Mouse (Mus musculus) heart, embryonic 12.5 days (tissue): ENCODE measurements around the gene Prkaca. TPM values are rescaled to one million over a fixed set of nuclear protein-coding genes. Genes with fewer than 3 reads are reported as not detected.
A peak's percentile ranks its signal among the peaks of the same experiment; 100 is the strongest.

ENCODE experiments used
- ATAC-seq: fragments of 200-750 bp; cut with Nextera tagmentation; 2 replicates; pipeline ENCODE4 v1.8.0; 2017; ENCODE audit warnings: moderate TSS enrichment, moderate library complexity; ENCODE audit not compliant: insufficient number of reproducible peaks, low FRiP score
- H3K27ac ChIP-seq: fragments of 300-500 bp; sonication (generic); 2 replicates; pipeline ENCODE4 v1.5.1; 2016; ENCODE audit warnings: mild to moderate bottlenecking, moderate library complexity; ENCODE audit not compliant: poor library complexity, severe bottlenecking
- H3K27me3 ChIP-seq: fragments of 300-500 bp; sonication (generic); replicated peaks from 2 replicates; pipeline ENCODE4 v1.6.1; 2016; ENCODE audit warnings: mild to moderate bottlenecking, moderate library complexity
- H3K36me3 ChIP-seq: fragments of 300-500 bp; sonication (generic); 2 replicates; pipeline ENCODE4 v1.6.1; 2016; ENCODE audit warnings: mild to moderate bottlenecking, moderate library complexity
- H3K4me1 ChIP-seq: fragments of 300-500 bp; sonication (generic); replicated peaks from 2 replicates; pipeline ENCODE4 v1.6.1; 2016; ENCODE audit warnings: mild to moderate bottlenecking
- H3K4me2 ChIP-seq: fragments of 300-500 bp; sonication (generic); 2 replicates; pipeline ENCODE4 v1.6.1; 2016; ENCODE audit warnings: mild to moderate bottlenecking, moderate library complexity
- H3K4me3 ChIP-seq: fragments of 300-500 bp; sonication (generic); 2 replicates; pipeline ENCODE4 v1.5.1; 2016; ENCODE audit warnings: mild to moderate bottlenecking
- H3K9ac ChIP-seq: fragments of 300-500 bp; sonication (generic); 2 replicates; pipeline ENCODE4 v1.6.1; 2016; ENCODE audit warnings: mild to moderate bottlenecking, moderate library complexity
- H3K9me3 ChIP-seq: fragments of 300-500 bp; sonication (generic); replicated peaks from 2 replicates; pipeline ENCODE4 v1.6.1; 2016; ENCODE audit warnings: mild to moderate bottlenecking, moderate library complexity
- WGBS: fragments of 180-500 bp; shearing (Covaris S2); methylation state at CpG from one replicate; pipeline ENCODE4 v1.1.7; 2016; 5-methylcytosine and 5-hydroxymethylcytosine counted together
- polyA plus RNA-seq: library from polyadenylated mRNA; unstranded; fragments of >200 nt; fragmentation: Nextera tagmentation; extraction: Ambion mirVana; gene quantifications from 2 replicates; pipeline ENCODE4 v1.2.1, GENCODE M21; 2016

Gene Prkaca
- polyA plus RNA-seq, 1 experiment from 2014 or later, result 216 TPM

- H3K36me3 ChIP-seq, result 0 out of 2 replicates have a peak, but pooled peaks cover 2% of the 10 kb centered on the region
- ATAC-seq, result no peak
- peak overlapping the region; percentile 90 for H3K4me2 ChIP-seq
- H3K9me3 ChIP-seq, result no peaks in the 10 kb centered on the region
- no peak overlapping the region for H3K27ac ChIP-seq
- H3K4me1 ChIP-seq, result peaks cover 15% of the 10 kb centered on the region
- H3K27me3 ChIP-seq, result no peaks in the 10 kb centered on the region
- WGBS, result 2% methylated on average over 14 of the region's 14 CpGs
- peak overlapping the region; percentile 62 for H3K9ac ChIP-seq
- H3K4me3 ChIP-seq, result peak overlapping the region; percentile 68
Measured at GRCm38 (mm10) chr8:83954749-83955105, 18.1 kb upstream of the Prkaca start.

- Histone ChIP-seq H3K27ac (no peak within 1 kb of the TSS), H3K36me3 (0 out of 2 replicates have a peak, but pooled peaks cover 2% of the 10 kb centered on the region), H3K4me1 (peaks cover 15% of the 10 kb centered on the region), H3K4me3 (peak within 1 kb of the TSS; percentile 68), H3K4me2 (peak within 1 kb of the TSS; percentile 90), H3K9ac (peak within 1 kb of the TSS; percentile 74), H3K9me3 (no peaks in the 10 kb centered on the region), H3K27me3 (no peaks in the 10 kb centered on the region)
- WGBS, result under 1% methylated on average over 75 of the region's 75 CpGs
- peak; percentile 100 for ATAC-seq
Measured at GRCm38 (mm10) chr8:83955106-83955957, 17.5 kb upstream of the Prkaca start, which contains the start of the genes Gm10644 and Asf1b. Gene Gm10644, minus strand, starts transcription at chr8:83955205. Gene Asf1b, plus strand, starts transcription at chr8:83955507.

GRCm38 (mm10) chr8:83955958-83956218 is 16.9 kb upstream of the Prkaca start:
- peak overlapping the region; percentile 90 for H3K4me2 ChIP-seq
- no peaks in the 10 kb centered on the region for H3K27me3 ChIP-seq
- H3K4me1 ChIP-seq, result peaks cover 15% of the 10 kb centered on the region
- H3K9ac ChIP-seq, result peak overlapping the region; percentile 74
- no peak overlapping the region for H3K27ac ChIP-seq
- peak; percentile 5; the same call in 1 of the 2 replicates for ATAC-seq
- 0 out of 2 replicates have a peak, but pooled peaks cover 2% of the 10 kb centered on the region for H3K36me3 ChIP-seq
- no peaks in the 10 kb centered on the region for H3K9me3 ChIP-seq
- WGBS, result 1% methylated on average over 15 of the region's 15 CpGs
- H3K4me3 ChIP-seq, result peak overlapping the region; percentile 68

- ATAC-seq, result no peak
- peak overlapping the region; percentile 90 for H3K4me2 ChIP-seq
- H3K4me3 ChIP-seq, result peak overlapping the region; percentile 68
- H3K27ac ChIP-seq, result no peak overlapping the region
- H3K27me3 ChIP-seq, result no peaks in the 10 kb centered on the region
- 26% methylated on average over 1 of the region's 1 CpGs for WGBS
- H3K9ac ChIP-seq, result no peak overlapping the region
- 0 out of 2 replicates have a peak, but pooled peaks cover 2% of the 10 kb centered on the region for H3K36me3 ChIP-seq
- no peaks in the 10 kb centered on the region for H3K9me3 ChIP-seq
- H3K4me1 ChIP-seq, result peaks cover 15% of the 10 kb centered on the region
Measured at GRCm38 (mm10) chr8:83956789-83957188, 16.0 kb upstream of the Prkaca start.

GRCm38 (mm10) chr8:83964015-83964765 is 8.6 kb upstream of the Prkaca start:
- Histone ChIP-seq H3K4me2 (no peak overlapping the region), H3K4me3 (no peak overlapping the region), H3K4me1 (no peaks in the 10 kb centered on the region), H3K27me3 (no peaks in the 10 kb centered on the region), H3K36me3 (peaks cover 38% of the 10 kb centered on the region), H3K27ac (no peak overlapping the region), H3K9ac (no peak overlapping the region), H3K9me3 (no peaks in the 10 kb centered on the region)
- 83% methylated on average over 5 of the region's 5 CpGs for WGBS
- ATAC-seq, result no peak

- Histone ChIP-seq H3K4me3 (no peak overlapping the region), H3K4me1 (peaks cover 7% of the 10 kb centered on the region), H3K9me3 (no peaks in the 10 kb centered on the region), H3K27me3 (no peaks in the 10 kb centered on the region), H3K36me3 (peaks cover 45% of the 10 kb centered on the region), H3K9ac (no peak overlapping the region), H3K4me2 (no peak overlapping the region), H3K27ac (no peak overlapping the region)
- 88% methylated on average over 7 of the region's 7 CpGs for WGBS
- ATAC-seq, result no peak
Measured at GRCm38 (mm10) chr8:83967701-83968100, 5.1 kb upstream of the Prkaca start.

DNA sequence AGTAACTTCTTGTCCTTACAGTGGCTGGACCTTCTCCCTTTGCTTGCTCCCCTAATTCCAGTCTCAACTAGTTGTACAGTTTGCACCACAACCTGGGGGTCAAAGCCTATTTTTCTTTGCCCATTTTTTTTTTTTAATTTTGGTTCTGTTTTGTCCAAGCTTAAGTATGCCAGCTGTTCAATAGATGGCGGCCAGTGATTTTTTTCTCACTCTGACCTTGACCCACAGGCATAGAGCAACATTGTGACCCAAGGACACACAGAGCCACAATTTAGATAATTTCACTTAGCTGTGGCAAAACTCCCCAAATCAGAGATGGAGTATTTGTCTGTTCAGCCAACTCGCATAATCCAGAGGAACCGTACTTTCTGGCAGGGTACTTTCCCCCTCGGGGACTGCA is 1.7 kb upstream of the Prkaca start:
- WGBS, result 89% methylated on average over 4 of the region's 4 CpGs
- no peak overlapping the region for H3K27ac ChIP-seq
- ATAC-seq, result no peak
- no peak overlapping the region for H3K9ac ChIP-seq
- no peaks in the 10 kb centered on the region for H3K9me3 ChIP-seq
- no peaks in the 10 kb centered on the region for H3K27me3 ChIP-seq
- H3K4me1 ChIP-seq, result peaks cover 28% of the 10 kb centered on the region
- peaks cover 33% of the 10 kb centered on the region for H3K36me3 ChIP-seq
- H3K4me3 ChIP-seq, result no peak overlapping the region
- 0 out of 2 replicates have a peak overlapping the region, but pooled peaks have one; percentile 88 for H3K4me2 ChIP-seq

- Histone ChIP-seq H3K36me3 (peaks cover 30% of the 10 kb centered on the region), H3K9ac (peak overlapping the region; percentile 81), H3K4me3 (peak overlapping the region; percentile 80), H3K9me3 (no peaks in the 10 kb centered on the region), H3K4me1 (peaks cover 33% of the 10 kb centered on the region), H3K27ac (no peak overlapping the region), H3K27me3 (no peaks in the 10 kb centered on the region), H3K4me2 (peak overlapping the region; percentile 88)
- 72% methylated on average over 6 of the region's 6 CpGs for WGBS
- no peak for ATAC-seq
Measured at GRCm38 (mm10) chr8:83971661-83972060, 1.1 kb upstream of the Prkaca start.

- peaks cover 51% of the 10 kb centered on the region for H3K4me1 ChIP-seq
- peak; percentile 23 for ATAC-seq
- no peaks in the 10 kb centered on the region for H3K9me3 ChIP-seq
- peak overlapping the region; percentile 91 for H3K9ac ChIP-seq
- no peaks in the 10 kb centered on the region for H3K27me3 ChIP-seq
- peaks cover 14% of the 10 kb centered on the region for H3K36me3 ChIP-seq
- peak overlapping the region; percentile 67 for H3K27ac ChIP-seq
- H3K4me3 ChIP-seq, result peak overlapping the region; percentile 80
- 2% methylated on average over 37 of the region's 37 CpGs for WGBS
- peak overlapping the region; percentile 96 for H3K4me2 ChIP-seq
Measured at GRCm38 (mm10) chr8:83973161-83974031, 603 bp downstream of the Prkaca start.

DNA sequence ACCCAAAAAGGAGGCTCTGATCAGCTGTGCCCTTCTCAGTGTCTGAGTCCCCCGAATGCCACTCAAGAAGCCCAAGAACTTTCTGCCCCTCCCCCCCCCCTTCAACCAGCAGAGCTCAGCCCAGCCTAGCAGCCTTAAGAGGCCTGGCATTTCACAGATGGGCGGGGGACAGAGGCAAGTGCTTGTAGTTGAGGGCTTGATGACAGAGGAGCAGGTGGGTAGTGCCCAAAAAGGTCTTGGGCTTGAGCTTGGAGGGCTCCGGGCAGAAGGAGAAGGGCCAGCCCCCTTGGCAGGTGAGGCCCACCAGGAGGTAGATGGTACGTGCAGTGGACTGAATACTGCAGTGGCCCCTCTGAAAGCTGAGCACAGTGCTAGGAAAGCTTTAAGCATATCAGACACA is 1.7 kb downstream of the Prkaca start:
- peak overlapping the region; percentile 80 for H3K4me3 ChIP-seq
- WGBS, result 65% methylated on average over 4 of the region's 4 CpGs
- no peak for ATAC-seq
- no peaks in the 10 kb centered on the region for H3K9me3 ChIP-seq
- H3K36me3 ChIP-seq, result peaks cover 4% of the 10 kb centered on the region
- peak overlapping the region; percentile 54 for H3K27ac ChIP-seq
- peaks cover 62% of the 10 kb centered on the region for H3K4me1 ChIP-seq
- H3K9ac ChIP-seq, result peak overlapping the region; percentile 91; the same call in 1 of the 2 replicates
- H3K27me3 ChIP-seq, result no peaks in the 10 kb centered on the region
- H3K4me2 ChIP-seq, result peak overlapping the region; percentile 96
